15 mouse cellular contexts compared by ENCODE assay signal in genomic region chr16:55616408-55617120, GRCm38 (mm10).
"Had no signal": no experiment of that assay in that cellular context is flagged by ENCODE, and none has a peak within 500 bp of the region (broad histone marks: within the 10 kb centered on the region; RNA-seq: fewer than 3 reads in every experiment).

No protein-coding gene starts in this region.

- ATAC-seq: hindbrain, postnatal 0 days; liver, embryonic 12.5 days had no signal

- DNase-seq: gastrocnemius, postnatal 14 days; gastrocnemius, postnatal 36 days; heart, adult 11 months; heart, adult 2 months; heart, postnatal 14 days; heart, postnatal 36 days; kidney, adult 11 months; kidney, adult 2 months; kidney, adult 9 months; kidney, postnatal 14 days; kidney, postnatal 36 days; layer of hippocampus, postnatal 36 days; left cerebral cortex, postnatal 4 days had no signal
